Mouse (Mus musculus) liver, adult 2 months (tissue): ENCODE data around the gene Srrm2.

Experiments
- CTCF ChIP-seq: fragments of 200-500 bp; IDR thresholded peaks from 2 replicates; pipeline ENCODE4 v1.5.1; 2011; ENCODE audit warnings: low read depth, low read length, control low read depth
- POLR2A ChIP-seq: fragments of 200-500 bp; IDR thresholded peaks from 2 replicates; pipeline ENCODE4 v1.6.1; 2011; ENCODE audit warnings: low read length, control low read depth; ENCODE audit not compliant: insufficient read depth; ENCODE audit errors: extremely low read depth

- no peak for TF ChIP-seq POLR2A
- TF ChIP-seq CTCF = no peak
Measured at GRCm38 (mm10) chr17:23823614-23824013, 33.3 kb downstream of the Srrm2 start.
